Mouse (Mus musculus): Measurements from ENCODE around the gene Dscam. TPM values are rescaled to one million over a fixed set of nuclear protein-coding genes. Genes with fewer than 3 reads are reported as not detected.

The Dscam gene
- polyA plus RNA-seq, 1 experiment from 2014 or later, result 0.05 TPM

GRCm38 (mm10) chr16:96923941-96924340, 246.6 kb downstream of the Dscam start:
- H3K27ac ChIP-seq, result no peak overlapping the region
- H3K4me3 ChIP-seq (replicated peaks; ENCODE audit: low read depth, low read length), result no peak overlapping the region
- no peaks in the 10 kb centered on the region for H3K27me3 ChIP-seq (ENCODE audit: insufficient read depth, low read length)
- DNase-seq (ENCODE audit: low spot score) (no peak), ATAC-seq (replicated peaks; ENCODE audit: low FRiP score, low read depth) (no peak)
- no peak overlapping the region for H3K9ac ChIP-seq (ENCODE audit: low read depth, low read length)
- WGBS, result 89% methylated on average over 4 of the region's 4 CpGs
- no peaks in the 10 kb centered on the region for H3K36me3 ChIP-seq (ENCODE audit: insufficient read depth, low read length)
- no peak for TF ChIP-seq CTCF (IDR thresholded peaks at IDR 0.05; ENCODE audit: low read depth)
- no peaks in the 10 kb centered on the region for H3K9me3 ChIP-seq (replicated peaks; ENCODE audit: low read length)
- no peaks in the 10 kb centered on the region for H3K4me1 ChIP-seq (replicated peaks; ENCODE audit: insufficient read depth, low read length)
- no peak overlapping the region for H3K4me2 ChIP-seq (ENCODE audit: low read length)

DNA sequence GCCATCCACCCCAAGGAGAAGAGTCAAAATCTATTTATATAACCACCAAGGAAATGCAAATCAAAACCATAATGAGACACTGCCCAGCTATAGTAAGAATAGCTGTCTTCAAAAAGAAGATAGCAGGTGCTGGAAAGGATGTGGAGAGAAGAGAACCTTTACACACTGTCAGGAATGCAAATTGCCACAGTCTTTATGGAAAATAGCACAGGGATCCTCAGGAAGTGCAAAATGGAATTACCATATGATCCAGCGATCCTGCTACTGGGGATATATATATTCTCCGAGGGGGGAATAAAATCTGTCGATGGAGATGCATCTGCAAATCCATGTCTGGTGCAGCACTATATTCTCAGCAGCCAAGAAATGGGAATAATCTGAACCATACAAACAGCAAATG, 256.1 kb downstream of the Dscam start:
- ATAC-seq (replicated peaks; ENCODE audit: low FRiP score, low read depth) (no peak), DNase-seq (ENCODE audit: low spot score) (no peak)
- H3K9ac ChIP-seq (ENCODE audit: low read depth, low read length), result no peak overlapping the region
- no peak overlapping the region for H3K27ac ChIP-seq
- H3K4me2 ChIP-seq (ENCODE audit: low read length), result no peak overlapping the region
- no peaks in the 10 kb centered on the region for H3K4me1 ChIP-seq (replicated peaks; ENCODE audit: insufficient read depth, low read length)
- no peaks in the 10 kb centered on the region for H3K36me3 ChIP-seq (ENCODE audit: insufficient read depth, low read length)
- H3K9me3 ChIP-seq (replicated peaks; ENCODE audit: low read length), result no peaks in the 10 kb centered on the region
- no peaks in the 10 kb centered on the region for H3K27me3 ChIP-seq (ENCODE audit: insufficient read depth, low read length)
- WGBS, result 95% methylated on average over 3 of the region's 3 CpGs
- no peak for TF ChIP-seq CTCF (IDR thresholded peaks at IDR 0.05; ENCODE audit: low read depth)
- H3K4me3 ChIP-seq (replicated peaks; ENCODE audit: low read depth, low read length), result no peak overlapping the region

- no peak for DNase-seq (ENCODE audit: low spot score)
- Histone ChIP-seq H3K9ac (ENCODE audit: low read depth, low read length) (no peak overlapping the region), H3K36me3 (ENCODE audit: insufficient read depth, low read length) (no peaks in the 10 kb centered on the region), H3K27me3 (ENCODE audit: insufficient read depth, low read length) (no peaks in the 10 kb centered on the region), H3K4me1 (replicated peaks; ENCODE audit: insufficient read depth, low read length) (no peaks in the 10 kb centered on the region), H3K9me3 (replicated peaks; ENCODE audit: low read length) (no peaks in the 10 kb centered on the region), H3K4me2 (ENCODE audit: low read length) (no peak overlapping the region), H3K4me3 (replicated peaks; ENCODE audit: low read depth, low read length) (no peak overlapping the region), H3K27ac (no peak overlapping the region)
- TF ChIP-seq CTCF (IDR thresholded peaks at IDR 0.05; ENCODE audit: low read depth), result no peak
- no peak for ATAC-seq (replicated peaks; ENCODE audit: low FRiP score, low read depth)
- WGBS, result 61% methylated on average over 7 of the region's 7 CpGs
These were observed 257.7 kb downstream of the Dscam start for GRCm38 (mm10) chr16:96912836-96913235.

DNA sequence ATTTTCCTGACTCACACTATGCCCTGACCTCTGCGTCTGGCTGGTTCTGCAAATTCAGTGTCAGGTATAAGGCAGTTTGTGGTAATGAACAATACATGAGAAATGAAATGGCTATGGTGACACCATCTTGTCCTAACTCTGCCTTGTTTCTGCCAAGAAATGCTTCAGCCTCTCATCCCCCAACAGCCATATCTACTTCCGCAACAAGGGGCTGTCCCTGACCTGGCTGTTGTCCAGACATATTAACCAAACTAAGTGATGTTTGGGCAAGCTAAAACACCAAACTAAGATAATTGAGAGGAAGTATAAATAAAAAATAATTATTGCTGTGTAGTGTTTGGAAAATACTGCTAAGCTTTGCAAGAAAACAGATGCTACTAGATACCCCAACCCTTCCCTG, 258.4 kb downstream of the Dscam start:
- no peaks in the 10 kb centered on the region for H3K36me3 ChIP-seq (ENCODE audit: insufficient read depth, low read length)
- no peaks in the 10 kb centered on the region for H3K9me3 ChIP-seq (replicated peaks; ENCODE audit: low read length)
- H3K27me3 ChIP-seq (ENCODE audit: insufficient read depth, low read length), result no peaks in the 10 kb centered on the region
- no peak overlapping the region for H3K27ac ChIP-seq
- no peak overlapping the region for H3K9ac ChIP-seq (ENCODE audit: low read depth, low read length)
- H3K4me3 ChIP-seq (replicated peaks; ENCODE audit: low read depth, low read length), result no peak overlapping the region
- DNase-seq (ENCODE audit: low spot score) (no peak), ATAC-seq (replicated peaks; ENCODE audit: low FRiP score, low read depth) (no peak)
- H3K4me1 ChIP-seq (replicated peaks; ENCODE audit: insufficient read depth, low read length), result no peaks in the 10 kb centered on the region
- TF ChIP-seq CTCF (IDR thresholded peaks at IDR 0.05; ENCODE audit: low read depth), result no peak
- no peak overlapping the region for H3K4me2 ChIP-seq (ENCODE audit: low read length)
- 83% methylated on average over 2 of the region's 2 CpGs for WGBS

- no peak overlapping the region for H3K4me2 ChIP-seq (ENCODE audit: low read length)
- H3K9me3 ChIP-seq (replicated peaks; ENCODE audit: low read length), result no peaks in the 10 kb centered on the region
- WGBS, result 35% methylated on average over 4 of the region's 4 CpGs
- TF ChIP-seq CTCF (IDR thresholded peaks at IDR 0.05; ENCODE audit: low read depth), result no peak
- no peak overlapping the region for H3K4me3 ChIP-seq (replicated peaks; ENCODE audit: low read depth, low read length)
- H3K27me3 ChIP-seq (ENCODE audit: insufficient read depth, low read length), result no peaks in the 10 kb centered on the region
- H3K9ac ChIP-seq (ENCODE audit: low read depth, low read length), result no peak overlapping the region
- no peaks in the 10 kb centered on the region for H3K36me3 ChIP-seq (ENCODE audit: insufficient read depth, low read length)
- H3K4me1 ChIP-seq (replicated peaks; ENCODE audit: insufficient read depth, low read length), result no peaks in the 10 kb centered on the region
- H3K27ac ChIP-seq, result no peak overlapping the region
- peak; percentile 6 for DNase-seq (ENCODE audit: low spot score)
- ATAC-seq (replicated peaks; ENCODE audit: low FRiP score, low read depth), result no peak
These were observed 260.0 kb downstream of the Dscam start for GRCm38 (mm10) chr16:96910405-96911164.

DNA sequence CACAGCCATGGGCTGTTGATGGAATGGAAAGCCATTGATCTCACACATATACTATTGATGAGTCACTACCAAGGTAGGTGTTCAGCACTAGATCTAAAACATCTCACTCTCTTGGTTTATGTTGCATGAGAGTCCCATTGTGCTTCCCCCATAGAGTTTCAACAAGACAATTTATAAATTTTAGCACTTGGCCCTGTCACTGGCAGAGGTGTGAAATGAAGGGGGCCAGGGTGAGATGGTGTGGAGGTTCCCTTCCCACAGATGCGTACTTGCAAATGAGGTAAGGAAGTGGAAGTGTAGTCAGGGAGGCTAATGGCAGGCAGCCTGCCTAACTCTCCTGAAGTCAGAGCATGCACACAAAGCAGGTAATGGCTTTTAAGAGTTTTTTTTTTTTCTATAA, 262.7 kb downstream of the Dscam start:
- Histone ChIP-seq H3K27ac (no peak overlapping the region), H3K9ac (ENCODE audit: low read depth, low read length) (no peak overlapping the region), H3K4me2 (ENCODE audit: low read length) (no peak overlapping the region), H3K4me3 (replicated peaks; ENCODE audit: low read depth, low read length) (no peak overlapping the region), H3K4me1 (replicated peaks; ENCODE audit: insufficient read depth, low read length) (no peaks in the 10 kb centered on the region), H3K36me3 (ENCODE audit: insufficient read depth, low read length) (no peaks in the 10 kb centered on the region), H3K9me3 (replicated peaks; ENCODE audit: low read length) (no peaks in the 10 kb centered on the region), H3K27me3 (ENCODE audit: insufficient read depth, low read length) (no peaks in the 10 kb centered on the region)
- TF ChIP-seq CTCF (IDR thresholded peaks at IDR 0.05; ENCODE audit: low read depth), result no peak
- ATAC-seq (replicated peaks; ENCODE audit: low FRiP score, low read depth) (no peak), DNase-seq (ENCODE audit: low spot score) (no peak)
- WGBS, result 81% methylated on average over 1 of the region's 1 CpGs

GRCm38 (mm10) chr16:96907081-96907480, 263.5 kb downstream of the Dscam start:
- no peaks in the 10 kb centered on the region for H3K27me3 ChIP-seq (ENCODE audit: insufficient read depth, low read length)
- DNase-seq (ENCODE audit: low spot score) (no peak), ATAC-seq (replicated peaks; ENCODE audit: low FRiP score, low read depth) (no peak)
- H3K9me3 ChIP-seq (replicated peaks; ENCODE audit: low read length), result no peaks in the 10 kb centered on the region
- H3K4me1 ChIP-seq (replicated peaks; ENCODE audit: insufficient read depth, low read length), result no peaks in the 10 kb centered on the region
- 75% methylated on average over 1 of the region's 1 CpGs for WGBS
- H3K9ac ChIP-seq (ENCODE audit: low read depth, low read length), result no peak overlapping the region
- no peak overlapping the region for H3K4me3 ChIP-seq (replicated peaks; ENCODE audit: low read depth, low read length)
- H3K36me3 ChIP-seq (ENCODE audit: insufficient read depth, low read length), result no peaks in the 10 kb centered on the region
- no peak overlapping the region for H3K4me2 ChIP-seq (ENCODE audit: low read length)
- no peak for TF ChIP-seq CTCF (IDR thresholded peaks at IDR 0.05; ENCODE audit: low read depth)
- no peak overlapping the region for H3K27ac ChIP-seq

All from kidney, postnatal 0 days (tissue).